Mouse (Mus musculus) heart, embryonic 11.5 days (tissue): ENCODE results near the gene Atg2a. TPM values are rescaled to one million over a fixed set of nuclear protein-coding genes. Genes with fewer than 3 reads are reported as not detected.
"Not testable (repeated sequence)": the region's sequence is repeated elsewhere in the genome, so short reads cannot be mapped to it uniquely, and the experiment has no call there.

ENCODE experiments used
- ATAC-seq: fragments of 200-750 bp; cut with Nextera tagmentation; replicated peaks from 2 replicates; pipeline ENCODE4 v1.8.0; 2017; ENCODE audit warnings: moderate library complexity; ENCODE audit not compliant: insufficient number of reproducible peaks, low FRiP score, low TSS enrichment
- H3K27ac ChIP-seq: fragments of 300-500 bp; sonication (generic); 2 replicates; pipeline ENCODE4 v1.5.1; 2014; ENCODE audit warnings: mild to moderate bottlenecking, low read depth, low read length
- H3K27me3 ChIP-seq: fragments of 300-500 bp; sonication (generic); 2 replicates; pipeline ENCODE4 v1.6.1; 2014; ENCODE audit warnings: mild to moderate bottlenecking, low read length, mixed read lengths; ENCODE audit not compliant: control insufficient read depth, insufficient read depth
- H3K36me3 ChIP-seq: fragments of 300-500 bp; sonication (generic); 2 replicates; pipeline ENCODE4 v1.6.1; 2014; ENCODE audit warnings: mild to moderate bottlenecking, low read length, moderate library complexity, mixed read lengths; ENCODE audit not compliant: control insufficient read depth, insufficient read depth
- H3K4me1 ChIP-seq: fragments of 300-500 bp; sonication (generic); 2 replicates; pipeline ENCODE4 v1.6.1; 2014; ENCODE audit warnings: low read length; ENCODE audit not compliant: control insufficient read depth, insufficient read depth
- H3K4me2 ChIP-seq: fragments of 300-500 bp; sonication (generic); 2 replicates; pipeline ENCODE4 v1.6.1; 2014; ENCODE audit warnings: mild to moderate bottlenecking, moderate library complexity
- H3K4me3 ChIP-seq: fragments of 300-500 bp; sonication (generic); 2 replicates; pipeline ENCODE4 v1.5.1; 2014; ENCODE audit warnings: low read depth, low read length
- H3K9ac ChIP-seq: fragments of 300-500 bp; sonication (generic); 2 replicates; pipeline ENCODE4 v1.6.1; 2014; ENCODE audit warnings: mild to moderate bottlenecking, low read depth, low read length, moderate library complexity
- H3K9me3 ChIP-seq: fragments of 300-500 bp; sonication (generic); replicated peaks from 2 replicates; pipeline ENCODE4 v1.6.1; 2016; ENCODE audit warnings: low read length; ENCODE audit not compliant: control insufficient read depth
- WGBS: fragments of 180-500 bp; shearing (Covaris S2); extraction: QIAGEN DNeasy Blood & Tissue Kit; methylation state at CpG from one replicate; pipeline ENCODE4 v1.1.7; 2014; ENCODE audit not compliant: insufficient replicate concordance; 5-methylcytosine and 5-hydroxymethylcytosine counted together
- microRNA counts: library from miRNA; unstranded; fragments of <30 nt; microRNA quantifications from one replicate; lab custom pipeline; 2015
- microRNA-seq: library from miRNA; unstranded; fragments of <30 nt; microRNA quantifications from one replicate; pipeline ENCODE4, GENCODE M21; 2016; ENCODE audit warnings: borderline number of aligned reads
- polyA plus RNA-seq: library from polyadenylated mRNA; unstranded; fragments of >200 nt; fragmentation: Nextera tagmentation; extraction: Ambion mirVana; gene quantifications from 2 replicates; pipeline ENCODE4 v1.2.1, GENCODE M21; 2014

Atg2a gene
- polyA plus RNA-seq, 1 experiment from 2014 or later = 6.1 TPM

DNA sequence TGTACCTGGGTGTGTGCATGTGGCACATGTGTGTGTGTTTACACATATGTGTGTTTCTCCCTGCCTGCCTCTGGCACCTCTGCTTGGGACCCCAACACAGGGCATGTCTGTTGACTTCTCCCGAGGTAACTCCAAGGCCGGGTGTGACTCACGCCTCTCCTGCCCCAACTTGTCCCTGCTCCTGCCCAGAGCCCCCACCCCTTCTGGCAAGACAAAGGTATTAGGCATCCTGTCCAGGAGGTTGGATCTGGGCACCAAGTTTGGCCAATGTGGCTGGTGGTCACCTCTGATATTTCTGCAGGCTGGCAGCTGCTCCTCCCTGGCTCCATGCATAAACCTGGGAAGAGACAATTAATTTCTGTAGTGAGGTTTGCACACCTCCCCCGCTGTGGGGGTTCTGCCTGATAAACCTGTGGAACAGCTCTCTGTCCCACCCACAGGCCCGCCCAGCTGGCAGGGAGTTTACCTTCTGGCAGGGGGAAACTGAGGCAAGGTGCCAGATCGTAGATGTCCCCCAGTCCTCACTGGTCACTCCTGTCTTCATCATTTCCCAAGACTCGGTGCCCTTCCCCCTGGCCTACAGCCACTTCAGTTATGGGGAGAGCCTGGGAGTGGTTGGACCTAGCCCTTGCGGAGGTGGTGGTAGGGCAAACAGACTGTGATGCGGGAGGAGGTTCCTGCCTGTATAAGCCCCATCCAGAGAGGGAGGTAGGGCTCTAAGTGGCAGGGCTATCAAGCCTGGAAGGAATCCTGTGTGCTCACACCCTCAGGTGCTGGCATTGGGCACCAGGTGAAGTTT lies 66.5 kb downstream of the Atg2a start:
- 81% methylated on average over 9 of the region's 9 CpGs for WGBS
- Histone ChIP-seq H3K9me3 (no peaks in the 10 kb centered on the region), H3K4me2 (no peak overlapping the region; the same call in 1 of the 2 replicates), H3K9ac (no peak overlapping the region), H3K27me3 (no peaks in the 10 kb centered on the region), H3K27ac (no peak overlapping the region), H3K36me3 (peaks cover 7% of the 10 kb centered on the region; the same call in 1 of the 2 replicates), H3K4me1 (peaks cover 24% of the 10 kb centered on the region), H3K4me3 (no peak overlapping the region)
- no peak for ATAC-seq

DNA sequence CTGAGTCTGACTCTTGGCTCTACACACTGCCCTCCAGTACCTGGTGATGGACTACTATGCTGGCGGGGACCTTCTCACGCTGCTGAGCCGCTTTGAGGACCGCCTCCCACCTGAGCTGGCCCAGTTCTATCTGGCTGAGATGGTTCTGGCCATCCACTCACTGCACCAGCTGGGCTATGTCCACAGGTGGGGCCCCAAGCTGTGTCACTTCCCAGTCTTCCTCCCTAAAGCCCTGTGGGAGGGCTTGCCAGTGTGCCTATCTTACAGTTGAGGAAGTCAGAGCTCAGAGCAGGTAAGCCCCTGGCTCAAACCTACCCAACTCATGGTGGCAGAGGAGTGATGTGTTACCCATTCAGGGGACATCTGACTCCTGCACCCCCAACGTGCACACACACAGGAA lies 68.7 kb downstream of the Atg2a start:
- whole genome bisulfite sequencing = 86% methylated on average over 5 of the region's 5 CpGs

DNA sequence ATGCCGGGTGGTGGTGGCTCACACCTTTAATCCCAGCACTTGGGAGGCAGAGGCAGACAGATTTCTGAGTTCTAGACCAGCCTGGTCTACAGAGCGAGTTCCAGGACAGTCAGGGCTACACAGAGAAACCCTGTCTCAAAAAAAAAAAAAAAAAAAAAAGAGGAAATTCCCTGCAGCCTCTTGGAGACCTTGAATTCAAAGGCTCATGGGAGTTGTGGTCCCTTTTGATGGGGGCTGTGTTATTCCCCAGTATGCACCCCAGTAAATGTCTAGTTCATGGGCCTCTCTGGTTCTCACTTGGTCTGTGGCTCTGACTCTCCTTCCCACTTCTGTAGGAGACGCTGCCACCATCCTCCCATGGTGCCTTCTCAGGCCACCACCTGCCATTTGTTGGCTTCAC lies 70.3 kb downstream of the Atg2a start:
- not testable (repeated sequence) for H3K27ac ChIP-seq, H3K4me3 ChIP-seq, ATAC-seq, H3K36me3 ChIP-seq, H3K9me3 ChIP-seq, H3K4me1 ChIP-seq, H3K9ac ChIP-seq, H3K27me3 ChIP-seq, H3K4me2 ChIP-seq
- WGBS = 79% methylated on average over 3 of the region's 3 CpGs

More for the DNA sequence above, 68.7 kb downstream of the Atg2a start:
- H3K27me3 ChIP-seq = no peaks in the 10 kb centered on the region
- H3K36me3 ChIP-seq = peaks cover 7% of the 10 kb centered on the region; the same call in 1 of the 2 replicates
- H3K9me3 ChIP-seq = no peaks in the 10 kb centered on the region
- H3K4me2 ChIP-seq = no peak overlapping the region
- H3K9ac ChIP-seq = no peak overlapping the region
- H3K4me1 ChIP-seq = peaks cover 10% of the 10 kb centered on the region
- ATAC-seq = no peak
- no peak overlapping the region for H3K4me3 ChIP-seq
- no peak overlapping the region for H3K27ac ChIP-seq

MicroRNA genes within 50 kb of the gene (microRNA counts, 519-probe panel; counts per million panel counts)
- 32.2 counts per million for microRNA mmu-miR-192 (lab: Ali Mortazavi, UCI)

Small RNA genes lying within 50 kb of the gene (microRNA-seq; reads per million reads assigned to microRNA genes)
- gene Mir192 (84.1 reads per million, percentile 62 among the genes with 10 or more reads in this experiment), gene Mir194-2 (51.9 reads per million, percentile 59 among the genes with 10 or more reads in this experiment)

Other genes starting within 250 kb of the Atg2a start
- gene Capn1, start 225.8 kb upstream of the Atg2a start, polyA plus RNA-seq = 7.7 and 8.5 TPM in 2 replicates
- gene Syvn1, start 195.1 kb upstream of the Atg2a start, polyA plus RNA-seq = 19.5 and 22.1 TPM in 2 replicates
- 70.7 and 75.3 TPM in 2 replicates for gene Mrpl49, start 183.9 kb upstream of the Atg2a start, polyA plus RNA-seq
- 586 and 633 TPM in 2 replicates for gene Fau, start 183.8 kb upstream of the Atg2a start, polyA plus RNA-seq
- 27.1 and 27.5 TPM in 2 replicates for gene Znhit2, start 180.5 kb upstream of the Atg2a start, polyA plus RNA-seq
- 10.1 and 11.9 TPM in 2 replicates for gene Tm7sf2, start 173.3 kb upstream of the Atg2a start, polyA plus RNA-seq
- gene Vps51, start 164.4 kb upstream of the Atg2a start, polyA plus RNA-seq = 38.9 and 43.7 TPM in 2 replicates
- gene Tmem262, start 161.6 kb upstream of the Atg2a start, polyA plus RNA-seq = not detected in 2 replicates
- 0.36 TPM in 1 of 2 replicates, not detected in the other for gene Gm28374, start 159.4 kb upstream of the Atg2a start, polyA plus RNA-seq
- 51.2 and 56.2 TPM in 2 replicates for gene Zfpl1, start 156.7 kb upstream of the Atg2a start, polyA plus RNA-seq
- gene Cdca5, start 156.7 kb upstream of the Atg2a start, polyA plus RNA-seq = 31.1 and 33.4 TPM in 2 replicates
- 0.48 and 1.0 TPM in 2 replicates for gene AC131692.1, start 147.2 kb upstream of the Atg2a start, polyA plus RNA-seq
- 0.23 and 0.40 TPM in 2 replicates for gene Naaladl1, start 135.9 kb upstream of the Atg2a start, polyA plus RNA-seq
- gene Sac3d1, start 123.0 kb upstream of the Atg2a start, polyA plus RNA-seq = 38.1 and 41.0 TPM in 2 replicates
- 22.6 and 25.5 TPM in 2 replicates for gene Snx15, start 113.4 kb upstream of the Atg2a start, polyA plus RNA-seq
- gene Batf2, start 100.7 kb upstream of the Atg2a start, polyA plus RNA-seq = not detected in 2 replicates
- 61.8 and 73.8 TPM in 2 replicates for gene Arl2, start 100.1 kb upstream of the Atg2a start, polyA plus RNA-seq
- gene Majin, start 57.3 kb upstream of the Atg2a start, polyA plus RNA-seq = not detected in 2 replicates
- gene Gpha2, start 15.3 kb upstream of the Atg2a start, polyA plus RNA-seq = 0.29 TPM in 1 of 2 replicates, not detected in the other
- 22.2 and 27.7 TPM in 2 replicates for gene Ppp2r5b, start 5.8 kb upstream of the Atg2a start, polyA plus RNA-seq
- gene Ehd1, start 35.1 kb downstream of the Atg2a start, polyA plus RNA-seq = 70.0 and 82.8 TPM in 2 replicates
- 0.44 and 0.74 TPM in 2 replicates for gene Cdc42bpg, start 64.8 kb downstream of the Atg2a start, polyA plus RNA-seq
- gene Men1, start 93.3 kb downstream of the Atg2a start, polyA plus RNA-seq = 31.8 and 35.1 TPM in 2 replicates
- gene Map4k2, start 99.5 kb downstream of the Atg2a start, polyA plus RNA-seq = 9.6 and 10.1 TPM in 2 replicates
- gene Sf1, start 122.0 kb downstream of the Atg2a start, polyA plus RNA-seq = 106 and 124 TPM in 2 replicates
- gene Pygm, start 142.7 kb downstream of the Atg2a start, polyA plus RNA-seq = 149 and 178 TPM in 2 replicates
- 41.5 and 42.7 TPM in 2 replicates for gene Rasgrp2, start 157.7 kb downstream of the Atg2a start, polyA plus RNA-seq
- 1.5 and 1.6 TPM in 2 replicates for gene Nrxn2, start 177.1 kb downstream of the Atg2a start, polyA plus RNA-seq